Mouse (Mus musculus) G1E (cell line): ENCODE results near the gene Cmss1. TPM values are rescaled to one million over a fixed set of nuclear protein-coding genes. Genes with fewer than 3 reads are reported as not detected.

Experiments
- ATAC-seq: 2 replicates; pipeline ENCODE4 v1.8.0; 2016; ENCODE audit warnings: mild to moderate bottlenecking; ENCODE audit not compliant: insufficient number of reproducible peaks, poor library complexity, low FRiP score, severe bottlenecking; ENCODE audit errors: extremely low read depth
- DNase-seq: peaks from one replicate; pipeline ENCODE4 v3.0.0; 2012; ENCODE audit warnings: low spot score
- H3K27me3 ChIP-seq: 2 replicates; pipeline ENCODE4 v1.6.1; 2012; ENCODE audit warnings: mild to moderate bottlenecking, low read length, inconsistent platforms; ENCODE audit not compliant: insufficient read depth
- H3K36me3 ChIP-seq: replicated peaks from 2 replicates; pipeline ENCODE3; 2012; ENCODE audit warnings: mild to moderate bottlenecking, inconsistent platforms
- H3K4me1 ChIP-seq: 2 replicates; pipeline ENCODE4 v1.6.1; 2012; ENCODE audit warnings: low read depth, low read length, inconsistent platforms, mixed read lengths; ENCODE audit not compliant: insufficient read depth
- H3K4me3 ChIP-seq: 2 replicates; pipeline ENCODE4 v1.5.1; 2012; ENCODE audit warnings: low read depth, mild to moderate bottlenecking, inconsistent platforms, low read length, moderate library complexity, mixed read lengths
- H3K9me3 ChIP-seq: replicated peaks from 2 replicates; pipeline ENCODE4 v1.6.1; 2012; ENCODE audit warnings: inconsistent platforms
- CTCF ChIP-seq: IDR thresholded peaks from 2 replicates; pipeline ENCODE4 v1.5.1; 2012; ENCODE audit warnings: low read depth, low read length, inconsistent platforms, mixed read lengths
- GATA1 ChIP-seq: IDR thresholded peaks from 2 replicates; pipeline ENCODE4 v1.6.1; 2012; ENCODE audit warnings: borderline replicate concordance, low read length, inconsistent platforms, mixed read lengths
- GATA2 ChIP-seq: IDR thresholded peaks from 2 replicates; pipeline ENCODE4 v1.6.1; 2012; ENCODE audit warnings: low read depth, low read length, inconsistent platforms, borderline replicate concordance
- POLR2AphosphoS5 ChIP-seq: IDR thresholded peaks from 2 replicates; pipeline ENCODE4 v1.6.1; 2012; ENCODE audit warnings: low read depth, low read length, inconsistent platforms; ENCODE audit not compliant: insufficient replicate concordance
- TAL1 ChIP-seq: conservative IDR thresholded peaks from 2 replicates; pipeline ENCODE4 v1.6.1; 2012; ENCODE audit warnings: low read depth, low read length, inconsistent platforms, mixed read lengths
- polyA plus RNA-seq: library from polyadenylated mRNA; stranded (reverse); fragments of >175 nt; gene quantifications from 2 replicates; pipeline ENCODE4 v1.2.3, GENCODE M21; 2012
- total RNA-seq, 2 experiments: library from RNA; stranded (forward) in 1 of 2; stranded (reverse) in 1 of 2; fragments of 200-1000 nt in 1 of 2; fragments of >200 nt in 1 of 2; fragmentation: Nextera tagmentation in 1 of 2; gene quantifications; 2 replicates each; pipeline ENCODE4 v1.2.3; 2014 to 2017

Gene Cmss1
- total and polyA plus RNA-seq, 3 experiments: 12.8 to 66.7 (median 66.3) TPM

GRCm38 (mm10) chr16:57560185-57560584 is 46.5 kb downstream of the Cmss1 start:
- Histone ChIP-seq H3K9me3 (no peaks in the 10 kb centered on the region), H3K27me3 (no peaks in the 10 kb centered on the region)
- no peak for TF ChIP-seq TAL1
- TF ChIP-seq GATA1: no peak
- TF ChIP-seq CTCF: no peak
- no peak for TF ChIP-seq GATA2
- no peak for TF ChIP-seq POLR2AphosphoS5

GRCm38 (mm10) chr16:57558258-57558657 is 48.4 kb downstream of the Cmss1 start:
- ATAC-seq (no peak), DNase-seq (no peak)
- no peak for TF ChIP-seq POLR2AphosphoS5
- no peak for TF ChIP-seq GATA1
- TF ChIP-seq CTCF: no peak
- TF ChIP-seq GATA2: no peak
- no peak for TF ChIP-seq TAL1
- peaks cover 7% of the 10 kb centered on the region for H3K36me3 ChIP-seq
- no peaks in the 10 kb centered on the region for H3K4me1 ChIP-seq
- H3K27me3 ChIP-seq: no peaks in the 10 kb centered on the region
- no peak overlapping the region for H3K4me3 ChIP-seq
- no peaks in the 10 kb centered on the region for H3K9me3 ChIP-seq

More at GRCm38 (mm10) chr16:57560185-57560584, 46.5 kb downstream of the Cmss1 start:
- H3K36me3 ChIP-seq: peaks cover 9% of the 10 kb centered on the region
- no peaks in the 10 kb centered on the region for H3K4me1 ChIP-seq
- H3K4me3 ChIP-seq: no peak overlapping the region
- no peak for ATAC-seq
- DNase-seq: no peak

GRCm38 (mm10) chr16:57556244-57556643 is 50.4 kb downstream of the Cmss1 start:
- H3K36me3 ChIP-seq: peaks cover 6% of the 10 kb centered on the region
- no peak overlapping the region for H3K4me3 ChIP-seq
- no peak for ATAC-seq
- no peaks in the 10 kb centered on the region for H3K27me3 ChIP-seq
- DNase-seq: no peak
- H3K9me3 ChIP-seq: no peaks in the 10 kb centered on the region
- TF ChIP-seq GATA2 (no peak), CTCF (no peak), TAL1 (no peak), POLR2AphosphoS5 (no peak), GATA1 (no peak)
- no peaks in the 10 kb centered on the region for H3K4me1 ChIP-seq

- Histone ChIP-seq H3K36me3 (peaks cover 6% of the 10 kb centered on the region), H3K4me1 (no peaks in the 10 kb centered on the region)
- no peak for ATAC-seq
These were observed 51.0 kb downstream of the Cmss1 start for GRCm38 (mm10) chr16:57555667-57556066.

GRCm38 (mm10) chr16:57554886-57555400 is 51.7 kb downstream of the Cmss1 start:
- H3K4me3 ChIP-seq: no peak overlapping the region
- no peak for TF ChIP-seq POLR2AphosphoS5
- H3K36me3 ChIP-seq: peaks cover 6% of the 10 kb centered on the region
- no peaks in the 10 kb centered on the region for H3K4me1 ChIP-seq
- no peaks in the 10 kb centered on the region for H3K27me3 ChIP-seq
- no peaks in the 10 kb centered on the region for H3K9me3 ChIP-seq
- ATAC-seq (no peak), DNase-seq (no peak)

More at GRCm38 (mm10) chr16:57555667-57556066, 51.0 kb downstream of the Cmss1 start:
- H3K4me3 ChIP-seq: no peak overlapping the region
- H3K27me3 ChIP-seq: no peaks in the 10 kb centered on the region
- H3K9me3 ChIP-seq: no peaks in the 10 kb centered on the region
- DNase-seq: no peak
- no peak for TF ChIP-seq POLR2AphosphoS5
- TF ChIP-seq GATA1: no peak
- TF ChIP-seq GATA2: no peak
- TF ChIP-seq CTCF: no peak
- no peak for TF ChIP-seq TAL1

- Histone ChIP-seq H3K9me3 (peaks cover 4% of the 10 kb centered on the region; the same call in 1 of the 2 replicates), H3K4me1 (no peaks in the 10 kb centered on the region), H3K4me3 (no peak overlapping the region), H3K36me3 (peaks cover 12% of the 10 kb centered on the region), H3K27me3 (no peaks in the 10 kb centered on the region)
- TF ChIP-seq GATA2: no peak
- no peak for TF ChIP-seq TAL1
- DNase-seq (no peak), ATAC-seq (no peak)
These were observed 53.4 kb downstream of the Cmss1 start for GRCm38 (mm10) chr16:57553235-57553634.

- Histone ChIP-seq H3K36me3 (peaks cover 14% of the 10 kb centered on the region), H3K9me3 (peaks cover 4% of the 10 kb centered on the region; the same call in 1 of the 2 replicates), H3K27me3 (no peaks in the 10 kb centered on the region), H3K4me3 (no peak overlapping the region), H3K4me1 (no peaks in the 10 kb centered on the region)
- no peak for ATAC-seq
- TF ChIP-seq GATA2 (no peak), TAL1 (no peak), CTCF (no peak), GATA1 (no peak), POLR2AphosphoS5 (no peak)
- DNase-seq: no peak
These were observed 54.0 kb downstream of the Cmss1 start for GRCm38 (mm10) chr16:57552709-57553108.
